Mouse (Mus musculus) hindbrain, embryonic 10.5 days (tissue): Measurements from ENCODE around the gene Neurl1b. TPM values are rescaled to one million over a fixed set of nuclear protein-coding genes. Genes with fewer than 3 reads are reported as not detected.
A peak's percentile ranks its signal among the peaks of the same experiment; 100 is the strongest.

Experiments used
- DNase-seq: peaks from one replicate; pipeline ENCODE4 v3.0.0-alpha.2; 2017; ENCODE audit warnings: low spot score
- H3K27ac ChIP-seq: fragments of 300-500 bp; sonication (generic); 2 replicates; pipeline ENCODE4 v1.5.1; 2016; ENCODE audit warnings: mild to moderate bottlenecking, moderate library complexity
- H3K27me3 ChIP-seq: fragments of 300-500 bp; sonication (generic); 2 replicates; pipeline ENCODE4 v1.6.1; 2016; ENCODE audit warnings: mild to moderate bottlenecking; ENCODE audit not compliant: poor library complexity, insufficient read depth, severe bottlenecking
- H3K36me3 ChIP-seq: fragments of 300-500 bp; sonication (generic); 2 replicates; pipeline ENCODE4 v1.6.1; 2016; ENCODE audit warnings: mild to moderate bottlenecking, moderate library complexity
- H3K4me1 ChIP-seq: fragments of 300-500 bp; sonication (generic); replicated peaks from 2 replicates; pipeline ENCODE4 v1.6.1; 2016; ENCODE audit warnings: mild to moderate bottlenecking
- H3K4me3 ChIP-seq: fragments of 300-500 bp; sonication (generic); 2 replicates; pipeline ENCODE4 v1.5.1; 2016; ENCODE audit warnings: mild to moderate bottlenecking, moderate library complexity
- H3K9me3 ChIP-seq: fragments of 300-500 bp; sonication (generic); 2 replicates; pipeline ENCODE4 v1.6.1; 2016; ENCODE audit warnings: mild to moderate bottlenecking, moderate library complexity
- WGBS: fragments of 180-500 bp; shearing (Covaris S2); methylation state at CpG from one replicate; pipeline ENCODE4 v1.1.7; 2016; 5-methylcytosine and 5-hydroxymethylcytosine counted together
- polyA plus RNA-seq: library from polyadenylated mRNA; unstranded; fragments of >200 nt; fragmentation: Nextera tagmentation; extraction: Ambion mirVana; gene quantifications from 2 replicates; pipeline ENCODE4 v1.2.1, GENCODE M21; 2016

The Neurl1b gene
- 0.07 and 0.16 TPM in 2 replicates for polyA plus RNA-seq

- peak within 1 kb of the TSS; percentile 86 for H3K27ac ChIP-seq
- DNase-seq: peak; percentile 57
- 1% methylated on average over 105 of the region's 105 CpGs for WGBS
- peak within 1 kb of the TSS; percentile 82 for H3K4me3 ChIP-seq
- peaks cover 83% of the 10 kb centered on the region for H3K27me3 ChIP-seq
- no peaks in the 10 kb centered on the region for H3K36me3 ChIP-seq
- no peaks in the 10 kb centered on the region for H3K9me3 ChIP-seq
- peaks cover 23% of the 10 kb centered on the region for H3K4me1 ChIP-seq
Observed at GRCm38 (mm10) chr17:26414523-26415354, at the start of gene Neurl1b. Gene Neurl1b, plus strand, starts transcription at chr17:26414829.

GRCm38 (mm10) chr17:26366792-26367191 is 47.8 kb upstream of the Neurl1b start:
- DNase-seq: no peak
- Histone ChIP-seq H3K4me1 (peaks cover 42% of the 10 kb centered on the region), H3K9me3 (no peaks in the 10 kb centered on the region), H3K27me3 (no peaks in the 10 kb centered on the region), H3K27ac (peak overlapping the region; percentile 40; the same call in 1 of the 2 replicates), H3K36me3 (no peaks in the 10 kb centered on the region), H3K4me3 (no peak overlapping the region)
- 86% methylated on average over 4 of the region's 4 CpGs for WGBS

- H3K27me3 ChIP-seq: no peaks in the 10 kb centered on the region
- 78% methylated on average over 10 of the region's 10 CpGs for WGBS
- peaks cover 32% of the 10 kb centered on the region for H3K4me1 ChIP-seq
- no peak overlapping the region; the same call in 1 of the 2 replicates for H3K27ac ChIP-seq
- H3K9me3 ChIP-seq: no peaks in the 10 kb centered on the region
- H3K36me3 ChIP-seq: no peaks in the 10 kb centered on the region
- DNase-seq: no peak
- H3K4me3 ChIP-seq: no peak overlapping the region
Observed at GRCm38 (mm10) chr17:26368336-26368992, 46.2 kb upstream of the Neurl1b start.

GRCm38 (mm10) chr17:26370521-26371245 is 43.9 kb upstream of the Neurl1b start:
- no peak overlapping the region for H3K27ac ChIP-seq
- H3K9me3 ChIP-seq: no peaks in the 10 kb centered on the region
- WGBS: 55% methylated on average over 9 of the region's 9 CpGs
- peak; percentile 27 for DNase-seq
- H3K36me3 ChIP-seq: no peaks in the 10 kb centered on the region
- no peak overlapping the region for H3K4me3 ChIP-seq
- 0 out of 2 replicates have a peak, but pooled peaks cover 18% of the 10 kb centered on the region for H3K4me1 ChIP-seq
- 0 out of 2 replicates have a peak, but pooled peaks cover 1% of the 10 kb centered on the region for H3K27me3 ChIP-seq

DNA sequence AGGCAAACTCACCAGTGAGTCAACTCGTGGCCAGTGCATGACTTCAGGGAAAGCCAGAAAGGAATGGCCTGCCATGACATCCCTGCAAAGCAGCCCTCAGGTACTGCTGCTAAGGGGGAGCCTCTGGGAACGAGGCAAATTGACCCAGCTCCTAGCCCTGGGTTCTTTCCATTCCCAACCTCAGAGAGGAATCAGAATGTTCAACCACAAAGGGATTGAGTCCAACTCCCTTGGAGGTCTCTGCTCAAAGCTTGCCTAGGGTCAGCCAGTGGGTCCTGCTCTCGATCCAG is 43.4 kb upstream of the Neurl1b start:
- 60% methylated on average over 3 of the region's 3 CpGs for WGBS
- H3K4me3 ChIP-seq: no peak overlapping the region

GRCm38 (mm10) chr17:26373211-26373610 is 41.4 kb upstream of the Neurl1b start:
- 0 out of 2 replicates have a peak, but pooled peaks cover 3% of the 10 kb centered on the region for H3K27me3 ChIP-seq
- WGBS: 67% methylated on average over 5 of the region's 5 CpGs
- H3K9me3 ChIP-seq: no peaks in the 10 kb centered on the region

More for the DNA sequence above, 43.4 kb upstream of the Neurl1b start:
- no peak for DNase-seq
- Histone ChIP-seq H3K27ac (no peak overlapping the region), H3K27me3 (0 out of 2 replicates have a peak, but pooled peaks cover 3% of the 10 kb centered on the region), H3K36me3 (no peaks in the 10 kb centered on the region), H3K4me1 (0 out of 2 replicates have a peak, but pooled peaks cover 18% of the 10 kb centered on the region), H3K9me3 (no peaks in the 10 kb centered on the region)

DNA sequence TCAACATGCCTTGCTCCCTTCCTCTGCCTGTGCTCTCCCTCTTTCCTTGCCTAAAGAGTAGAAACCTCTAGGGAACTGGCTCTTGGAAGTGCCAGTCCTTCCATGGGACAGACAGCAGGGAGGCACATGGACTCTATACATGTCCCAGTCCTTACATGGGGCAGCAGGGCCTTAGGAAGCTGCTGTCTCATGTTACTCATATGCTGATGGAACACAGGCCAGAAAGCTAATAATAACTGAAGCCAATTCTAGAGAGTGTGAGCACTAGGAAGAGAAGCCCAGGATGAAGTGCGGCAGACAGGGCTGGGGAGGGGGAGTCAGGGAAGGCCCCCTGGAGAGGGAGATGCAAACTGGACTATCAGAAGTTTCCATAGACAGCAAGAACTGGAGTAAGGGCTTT is 38.2 kb upstream of the Neurl1b start:
- no peak overlapping the region for H3K4me3 ChIP-seq
- no peak overlapping the region for H3K27ac ChIP-seq
- 72% methylated on average over 1 of the region's 1 CpGs for whole genome bisulfite sequencing
- 0 out of 2 replicates have a peak, but pooled peaks cover 3% of the 10 kb centered on the region for H3K27me3 ChIP-seq
- H3K4me1 ChIP-seq: peaks cover 22% of the 10 kb centered on the region
- H3K36me3 ChIP-seq: no peaks in the 10 kb centered on the region
- DNase-seq: no peak
- no peaks in the 10 kb centered on the region for H3K9me3 ChIP-seq

More at GRCm38 (mm10) chr17:26373211-26373610, 41.4 kb upstream of the Neurl1b start:
- Histone ChIP-seq H3K36me3 (no peaks in the 10 kb centered on the region), H3K4me3 (no peak overlapping the region), H3K4me1 (0 out of 2 replicates have a peak, but pooled peaks cover 8% of the 10 kb centered on the region), H3K27ac (no peak overlapping the region)
- DNase-seq: no peak

DNA sequence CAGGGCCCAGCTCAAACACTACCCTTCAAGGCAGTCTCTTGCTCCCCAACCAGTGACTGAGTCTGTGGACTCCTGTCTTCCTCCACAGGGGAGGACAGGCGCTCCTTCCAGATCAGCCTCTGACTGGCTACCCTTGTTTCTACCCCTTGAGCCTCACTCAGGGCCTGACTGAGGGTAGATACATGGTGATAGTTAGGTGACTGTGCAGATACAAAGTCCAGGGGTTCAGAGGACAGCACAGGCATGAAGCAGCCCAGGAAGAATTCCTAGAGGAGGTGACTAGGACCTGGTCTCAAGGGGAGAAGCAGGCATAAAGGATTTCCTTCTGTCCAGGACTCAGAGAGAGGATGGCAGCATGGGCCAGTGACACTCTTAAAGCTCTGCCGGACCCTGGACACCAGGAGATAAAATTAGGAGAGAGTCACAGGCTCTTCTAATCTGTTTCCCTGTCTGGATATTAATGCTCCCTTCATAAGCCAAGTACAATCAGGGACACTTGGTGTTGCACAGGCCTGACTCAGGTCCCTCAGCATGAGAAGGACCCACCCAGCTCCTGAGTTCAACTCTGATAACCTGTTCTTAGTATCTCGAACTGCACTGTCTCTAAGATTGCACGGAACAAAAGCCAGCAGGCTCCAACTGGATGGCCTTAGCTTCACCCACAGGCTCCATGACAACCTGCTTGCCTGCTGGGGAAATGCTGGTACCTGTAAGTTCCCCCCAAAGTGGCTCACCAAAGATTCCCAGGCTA is 37.5 kb upstream of the Neurl1b start:
- no peak for DNase-seq
- Histone ChIP-seq H3K27ac (no peak overlapping the region), H3K36me3 (no peaks in the 10 kb centered on the region), H3K4me3 (no peak overlapping the region), H3K9me3 (no peaks in the 10 kb centered on the region), H3K4me1 (peaks cover 30% of the 10 kb centered on the region), H3K27me3 (0 out of 2 replicates have a peak, but pooled peaks cover 3% of the 10 kb centered on the region)
- WGBS: 80% methylated on average over 4 of the region's 4 CpGs

DNA sequence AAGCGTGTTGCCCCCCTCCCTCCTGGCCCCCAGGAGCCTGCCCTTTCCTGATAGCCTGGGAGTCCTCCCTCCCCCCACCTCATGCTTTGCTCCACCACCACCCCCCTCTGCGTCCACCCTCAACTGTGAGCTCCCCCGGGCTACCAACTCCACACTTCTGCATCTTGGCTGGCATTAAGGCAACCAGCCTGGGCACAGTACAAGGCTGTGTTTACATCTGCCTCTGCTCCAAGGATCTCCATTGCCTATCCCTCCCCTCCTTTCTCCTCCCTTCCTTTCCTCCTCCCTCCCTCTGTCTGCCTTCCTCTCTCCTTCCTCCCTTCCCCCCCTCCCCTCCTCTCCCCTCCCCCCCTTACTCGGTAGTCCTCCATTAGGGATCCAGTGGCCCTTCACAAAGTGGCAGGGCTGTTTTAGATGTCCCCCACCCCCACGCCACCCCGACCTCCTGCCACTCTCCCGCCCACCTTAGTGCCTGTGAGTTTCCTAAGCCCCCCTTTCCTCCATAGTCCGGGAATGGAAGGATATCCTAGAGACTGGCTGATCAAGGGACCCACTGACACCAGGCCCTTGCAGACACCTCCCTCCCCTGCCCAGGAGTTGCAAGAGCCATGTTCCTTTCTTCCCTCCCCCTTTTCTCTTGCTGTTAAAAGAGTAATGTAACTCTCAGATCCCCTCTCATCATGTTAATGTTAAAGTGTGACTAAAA is 34.2 kb upstream of the Neurl1b start:
- Histone ChIP-seq H3K27ac (peak overlapping the region; percentile 54), H3K36me3 (no peaks in the 10 kb centered on the region), H3K4me3 (no peak overlapping the region), H3K27me3 (0 out of 2 replicates have a peak, but pooled peaks cover 3% of the 10 kb centered on the region), H3K9me3 (no peaks in the 10 kb centered on the region), H3K4me1 (peaks cover 26% of the 10 kb centered on the region)
- no peak for DNase-seq
- WGBS: 52% methylated on average over 8 of the region's 8 CpGs

DNA sequence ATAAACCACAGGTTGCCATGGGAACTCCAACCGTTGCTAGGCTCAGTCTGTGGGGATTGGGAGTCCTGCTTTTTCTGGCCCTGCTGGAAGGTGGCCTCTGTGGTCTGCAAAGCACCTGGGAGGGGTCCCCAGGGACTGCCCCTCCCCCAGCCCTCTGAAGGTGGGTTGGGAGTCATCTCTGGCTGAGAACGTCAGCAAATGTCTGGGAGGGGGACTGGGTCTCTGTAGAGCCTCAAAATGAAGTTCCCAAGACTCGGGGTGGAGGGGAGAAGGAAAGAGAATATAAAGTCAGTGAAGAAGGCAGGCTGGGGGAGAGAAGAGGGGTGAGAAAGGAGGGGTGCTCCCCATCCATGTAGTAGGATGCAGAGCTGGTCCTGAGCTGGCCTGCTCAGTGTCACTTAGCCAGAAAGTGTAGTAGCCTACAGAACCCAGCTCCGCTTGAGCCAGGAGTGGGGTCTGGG is 33.6 kb upstream of the Neurl1b start:
- Histone ChIP-seq H3K27ac (peak overlapping the region; percentile 54), H3K4me1 (peaks cover 26% of the 10 kb centered on the region), H3K4me3 (no peak overlapping the region), H3K9me3 (no peaks in the 10 kb centered on the region), H3K27me3 (no peaks in the 10 kb centered on the region), H3K36me3 (no peaks in the 10 kb centered on the region)
- no peak for DNase-seq
- WGBS: 49% methylated on average over 4 of the region's 4 CpGs

DNA sequence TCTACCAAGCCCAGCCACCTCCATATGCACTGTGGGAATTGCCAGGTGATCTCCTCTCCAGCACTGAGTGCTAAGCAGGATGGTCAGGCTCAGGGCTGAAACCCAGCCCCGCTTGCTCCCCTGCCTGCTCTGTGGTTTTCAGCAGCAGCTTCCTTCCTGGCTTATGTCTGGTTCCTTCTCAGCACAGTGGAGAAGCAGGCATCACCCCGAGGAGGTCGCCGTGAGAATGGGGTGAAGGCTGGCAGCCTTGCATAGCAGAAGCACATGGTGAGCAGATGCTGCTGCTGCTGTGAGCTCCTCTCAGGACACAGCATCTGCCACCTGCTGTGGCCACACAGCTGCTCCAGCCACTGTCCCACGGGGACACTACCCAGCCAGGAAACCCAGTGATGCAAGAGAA is 33.0 kb upstream of the Neurl1b start:
- no peaks in the 10 kb centered on the region for H3K36me3 ChIP-seq
- peaks cover 26% of the 10 kb centered on the region for H3K4me1 ChIP-seq
- no peaks in the 10 kb centered on the region for H3K9me3 ChIP-seq
- 63% methylated on average over 5 of the region's 5 CpGs for WGBS
- peak overlapping the region; percentile 54; the same call in 1 of the 2 replicates for H3K27ac ChIP-seq
- no peaks in the 10 kb centered on the region for H3K27me3 ChIP-seq
- DNase-seq: no peak
- no peak overlapping the region for H3K4me3 ChIP-seq
